Comparison of ENCODE assay signal across 11 mouse cellular contexts in genomic region chr15:93379177-93379576, GRCm38 (mm10). TPM values are rescaled to one million over a fixed set of nuclear protein-coding genes. Genes with fewer than 3 reads are reported as not detected.
DNase-seq lines count a peak whose midpoint lies in the region; ATAC-seq and TF ChIP-seq lines count a peak whose summit lies in the region.
"Had no signal": no experiment of that assay in that cellular context is flagged by ENCODE, and none has a peak within 500 bp of the region (broad histone marks: within the 10 kb centered on the region; RNA-seq: fewer than 3 reads in every experiment).

No protein-coding gene starts in this region.

- H3K4me2 ChIP-seq in intestine, postnatal 0 days (replicated peaks; ENCODE audit: low read depth) = no peak overlapping the region
- H3K4me2 ChIP-seq in intestine, embryonic 16.5 days (ENCODE audit: low read depth, low read length) = no peak overlapping the region
- no peak overlapping the region for H3K4me2 ChIP-seq in forebrain, embryonic 12.5 days
- H3K4me2 ChIP-seq: heart, embryonic 13.5 days had no signal

- H3K27me3 ChIP-seq in intestine, postnatal 0 days (replicated peaks; ENCODE audit: control insufficient read depth, insufficient read depth, low read length) = no peaks in the 10 kb centered on the region
- no peaks in the 10 kb centered on the region for H3K27me3 ChIP-seq in intestine, embryonic 16.5 days (replicated peaks; ENCODE audit: control insufficient read depth, insufficient read depth, low read length)
- no peaks in the 10 kb centered on the region for H3K27me3 ChIP-seq in ES-Bruce4 (ENCODE audit: control insufficient read depth, insufficient read depth, low read length, poor library complexity, severe bottlenecking)
- H3K27me3 ChIP-seq in forebrain, embryonic 12.5 days = no peaks in the 10 kb centered on the region
- H3K27me3 ChIP-seq: heart, embryonic 13.5 days had no signal

- H3K36me3 ChIP-seq in intestine, postnatal 0 days (ENCODE audit: control insufficient read depth, insufficient read depth) = no peaks in the 10 kb centered on the region
- no peaks in the 10 kb centered on the region for H3K36me3 ChIP-seq in intestine, embryonic 16.5 days (ENCODE audit: control insufficient read depth, insufficient read depth, low read length)
- H3K36me3 ChIP-seq in ES-Bruce4 (ENCODE audit: control insufficient read depth, insufficient read depth, low read length, poor library complexity, severe bottlenecking) = no peaks in the 10 kb centered on the region
- no peaks in the 10 kb centered on the region for H3K36me3 ChIP-seq in forebrain, embryonic 12.5 days (replicated peaks)

- no peak overlapping the region for H3K9ac ChIP-seq in intestine, postnatal 0 days (ENCODE audit: low read depth, low read length)
- no peak overlapping the region for H3K9ac ChIP-seq in intestine, embryonic 16.5 days (ENCODE audit: low read depth, low read length)
- H3K9ac ChIP-seq in ES-Bruce4 (ENCODE audit: low read depth, poor library complexity, severe bottlenecking) = no peak overlapping the region
- H3K9ac ChIP-seq in forebrain, embryonic 12.5 days = no peak overlapping the region
- H3K9ac ChIP-seq: heart, embryonic 13.5 days had no signal

- WGBS in intestine, postnatal 0 days = 76% methylated on average over 3 of the region's 3 CpGs
- WGBS in intestine, embryonic 16.5 days = 83% methylated on average over 3 of the region's 3 CpGs
- WGBS in forebrain, embryonic 12.5 days = 71% methylated on average over 3 of the region's 3 CpGs

- ATAC-seq in intestine, postnatal 0 days = no peak
- no peak for ATAC-seq in intestine, embryonic 16.5 days
- 0 out of 2 replicates have a peak, but pooled peaks have one; percentile 57 for ATAC-seq in erythroid progenitor cell, adult 5-6 weeks (replicated peaks; ENCODE audit: low FRiP score, poor library complexity, severe bottlenecking)
- peak; percentile 58; the same call in 1 of the 2 replicates for ATAC-seq in neutrophil, adult 5-6 weeks (ENCODE audit: extremely low read depth, insufficient number of reproducible peaks, low FRiP score, poor library complexity, severe bottlenecking)
- ATAC-seq in forebrain, embryonic 12.5 days (ENCODE audit: low FRiP score) = no peak

- H3K9me3 ChIP-seq in intestine, postnatal 0 days (ENCODE audit: control insufficient read depth) = no peaks in the 10 kb centered on the region
- H3K9me3 ChIP-seq in intestine, embryonic 16.5 days (ENCODE audit: control insufficient read depth, low read length) = no peaks in the 10 kb centered on the region
- H3K9me3 ChIP-seq in ES-Bruce4 (replicated peaks; ENCODE audit: control insufficient read depth, insufficient read depth, low read length, poor library complexity, severe bottlenecking) = no peaks in the 10 kb centered on the region
- no peaks in the 10 kb centered on the region for H3K9me3 ChIP-seq in forebrain, embryonic 12.5 days
- H3K9me3 ChIP-seq: midbrain, embryonic 10.5 days had no signal

- no peak overlapping the region for H3K27ac ChIP-seq in intestine, postnatal 0 days (ENCODE audit: low read depth, low read length)
- no peak overlapping the region for H3K27ac ChIP-seq in intestine, embryonic 16.5 days (ENCODE audit: low read length)
- no peak overlapping the region for H3K27ac ChIP-seq in ES-Bruce4 (ENCODE audit: insufficient read depth, low read length)
- H3K27ac ChIP-seq in forebrain, embryonic 12.5 days = no peak overlapping the region
- H3K27ac ChIP-seq: heart, embryonic 13.5 days; midbrain, embryonic 10.5 days had no signal

- TF ChIP-seq POLR2A in ES-Bruce4 (IDR thresholded peaks at IDR 0.05; ENCODE audit: insufficient read depth, low read length) = no peak

- TF ChIP-seq EP300 in ES-Bruce4 (IDR thresholded peaks at IDR 0.05; ENCODE audit: insufficient read depth, low read depth, low read length) = no peak

- no peak for DNase-seq in right cerebral cortex, postnatal 36 days (ENCODE audit: low spot score in 2 of 2)
- DNase-seq in urinary bladder, postnatal 10 days (ENCODE audit: low spot score) = no peak
- DNase-seq: adrenal gland, adult 8-10 months had no signal

- H3K4me1 ChIP-seq in intestine, postnatal 0 days (replicated peaks; ENCODE audit: control insufficient read depth, insufficient read depth, low read length) = no peaks in the 10 kb centered on the region
- H3K4me1 ChIP-seq in intestine, embryonic 16.5 days (ENCODE audit: control insufficient read depth, insufficient read depth, low read length) = no peaks in the 10 kb centered on the region
- no peaks in the 10 kb centered on the region for H3K4me1 ChIP-seq in ES-Bruce4 (ENCODE audit: control insufficient read depth, insufficient read depth, low read length)
- no peaks in the 10 kb centered on the region for H3K4me1 ChIP-seq in forebrain, embryonic 12.5 days
- H3K4me1 ChIP-seq: midbrain, embryonic 10.5 days had no signal

- TF ChIP-seq CTCF in intestine, postnatal 0 days (IDR thresholded peaks at IDR 0.05; ENCODE audit: low read depth) = peak; percentile 65
- TF ChIP-seq CTCF in ES-Bruce4 (IDR thresholded peaks at IDR 0.05; ENCODE audit: low read depth, low read length) = peak; percentile 19

- no peak overlapping the region for H3K4me3 ChIP-seq in intestine, postnatal 0 days (ENCODE audit: low read depth, low read length)
- H3K4me3 ChIP-seq in intestine, embryonic 16.5 days (ENCODE audit: low read length) = no peak overlapping the region
- no peak overlapping the region for H3K4me3 ChIP-seq in ES-Bruce4 (ENCODE audit: low read depth, low read length)
- no peak overlapping the region for H3K4me3 ChIP-seq in forebrain, embryonic 12.5 days (replicated peaks)
- H3K4me3 ChIP-seq: heart, embryonic 13.5 days; midbrain, embryonic 10.5 days had no signal

RNA-seq across cellular contexts. Expression of gene Zcrb1, which starts 19.0 kb away (rescaled TPM):
- 99.5 and 102 TPM in 2 replicates for polyA plus RNA-seq in intestine, postnatal 0 days (2015; fragmentation: Nextera tagmentation; extraction: Ambion mirVana)
- 95.2 and 101 TPM in 2 replicates for polyA plus RNA-seq in intestine, embryonic 16.5 days (2015; fragmentation: Nextera tagmentation; extraction: Ambion mirVana)
- 91.6 and 109 TPM in 2 replicates for polyA plus RNA-seq in ES-Bruce4 (2011; ENCODE audit: insufficient read depth, insufficient read length, low read depth, missing spikeins)
- 102 and 188 TPM in 2 replicates for total RNA-seq in erythroid progenitor cell, adult 5-6 weeks (2015; ENCODE audit: low replicate concordance)
- total RNA-seq in erythroid progenitor cell, adult 5-6 weeks (2017; ENCODE audit: low replicate concordance) = 73.3 and 129 TPM in 2 replicates
- total RNA-seq in neutrophil, adult 5-6 weeks (2017) = 69.2 and 83.6 TPM in 2 replicates
- 169 and 172 TPM in 2 replicates for polyA plus RNA-seq in forebrain, embryonic 12.5 days (2016; fragmentation: Nextera tagmentation; extraction: Ambion mirVana)

RNA-seq across cellular contexts. Expression of gene Pphln1, which starts 19.0 kb away (rescaled TPM):
- 17.7 and 18.1 TPM in 2 replicates for polyA plus RNA-seq in intestine, postnatal 0 days (2015; fragmentation: Nextera tagmentation; extraction: Ambion mirVana)
- polyA plus RNA-seq in intestine, embryonic 16.5 days (2015; fragmentation: Nextera tagmentation; extraction: Ambion mirVana) = 26.9 and 29.2 TPM in 2 replicates
- polyA plus RNA-seq in ES-Bruce4 (2011; ENCODE audit: insufficient read depth, insufficient read length, low read depth, missing spikeins) = 62.3 and 65.8 TPM in 2 replicates
- 11.7 and 18.0 TPM in 2 replicates for total RNA-seq in erythroid progenitor cell, adult 5-6 weeks (2015; ENCODE audit: low replicate concordance)
- total RNA-seq in erythroid progenitor cell, adult 5-6 weeks (2017; ENCODE audit: low replicate concordance) = 13.1 and 14.5 TPM in 2 replicates
- 26.8 and 33.2 TPM in 2 replicates for total RNA-seq in neutrophil, adult 5-6 weeks (2017)
- 82.8 and 86.9 TPM in 2 replicates for polyA plus RNA-seq in forebrain, embryonic 12.5 days (2016; fragmentation: Nextera tagmentation; extraction: Ambion mirVana)

RNA-seq across cellular contexts. Expression of gene Yaf2, which starts 42.4 kb away (rescaled TPM):
- polyA plus RNA-seq in intestine, postnatal 0 days (2015; fragmentation: Nextera tagmentation; extraction: Ambion mirVana) = 43.0 and 45.0 TPM in 2 replicates
- polyA plus RNA-seq in intestine, embryonic 16.5 days (2015; fragmentation: Nextera tagmentation; extraction: Ambion mirVana) = 31.4 and 37.9 TPM in 2 replicates
- polyA plus RNA-seq in ES-Bruce4 (2011; ENCODE audit: insufficient read depth, insufficient read length, low read depth, missing spikeins) = 21.7 and 22.5 TPM in 2 replicates
- total RNA-seq in erythroid progenitor cell, adult 5-6 weeks (2015; ENCODE audit: low replicate concordance) = 29.9 and 61.6 TPM in 2 replicates
- 29.9 and 31.2 TPM in 2 replicates for total RNA-seq in erythroid progenitor cell, adult 5-6 weeks (2017; ENCODE audit: low replicate concordance)
- total RNA-seq in neutrophil, adult 5-6 weeks (2017) = 18.2 and 21.7 TPM in 2 replicates
- 91.1 and 93.1 TPM in 2 replicates for polyA plus RNA-seq in forebrain, embryonic 12.5 days (2016; fragmentation: Nextera tagmentation; extraction: Ambion mirVana)

Comparison
In these comparisons a context has a peak if more than half of its experiments do, and no peak if none do; other contexts are left out.
1. ATAC-seq: peak in erythroid progenitor cell, adult 5-6 weeks (single experiment) and neutrophil, adult 5-6 weeks (single experiment); none in intestine, postnatal 0 days (single experiment), intestine, embryonic 16.5 days (single experiment) and forebrain, embryonic 12.5 days (single experiment).